Mouse (Mus musculus): ENCODE measurements around the gene Atxn7l3b. TPM values are rescaled to one million over a fixed set of nuclear protein-coding genes. Genes with fewer than 3 reads are reported as not detected.

Atxn7l3b gene
- total RNA-seq, 1 experiment = 40.1 TPM

DNA sequence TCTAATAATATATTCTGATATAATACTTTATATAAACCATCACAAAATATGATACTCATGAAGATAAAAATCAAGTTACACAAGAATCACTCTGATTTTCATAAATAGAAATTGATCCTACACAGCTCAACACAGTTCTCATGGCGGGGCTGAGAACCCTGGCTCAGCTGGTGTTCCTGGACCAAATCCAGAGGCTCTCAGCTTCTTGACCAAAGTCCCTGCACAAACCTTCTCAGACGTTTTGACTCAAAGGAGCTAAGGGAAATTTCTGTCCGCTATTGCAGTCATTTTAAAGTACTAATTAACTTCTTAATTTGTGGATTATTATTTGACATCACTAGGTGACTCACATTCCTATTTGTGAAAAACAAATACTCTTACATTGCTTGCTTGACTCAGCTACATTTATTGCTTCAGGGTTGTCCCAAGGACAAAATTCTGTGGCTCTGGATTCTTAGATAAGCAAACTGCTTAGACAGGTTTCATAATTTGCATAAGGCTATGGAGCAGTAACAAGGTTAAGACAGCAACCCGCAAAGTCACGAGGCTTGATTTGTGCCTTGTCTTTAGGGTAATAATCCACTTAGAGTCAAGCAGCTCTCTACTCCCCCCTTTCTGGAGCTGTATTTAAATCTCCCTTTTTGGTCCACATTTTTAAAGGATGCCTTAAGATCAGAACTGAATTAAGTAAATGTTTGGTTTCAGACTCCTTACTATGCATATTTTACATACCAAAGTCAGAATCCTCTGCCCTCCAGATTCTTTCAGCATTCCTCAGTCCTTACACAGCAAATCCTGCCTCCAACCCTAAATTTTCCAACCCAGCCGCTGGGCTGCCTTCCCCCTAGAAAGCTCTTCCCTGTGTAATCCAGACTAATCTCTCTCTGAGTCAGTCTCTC lies 45.8 kb downstream of the Atxn7l3b start:
- DNase-seq (ENCODE audit: low read depth, low spot score) = no peak

DNA sequence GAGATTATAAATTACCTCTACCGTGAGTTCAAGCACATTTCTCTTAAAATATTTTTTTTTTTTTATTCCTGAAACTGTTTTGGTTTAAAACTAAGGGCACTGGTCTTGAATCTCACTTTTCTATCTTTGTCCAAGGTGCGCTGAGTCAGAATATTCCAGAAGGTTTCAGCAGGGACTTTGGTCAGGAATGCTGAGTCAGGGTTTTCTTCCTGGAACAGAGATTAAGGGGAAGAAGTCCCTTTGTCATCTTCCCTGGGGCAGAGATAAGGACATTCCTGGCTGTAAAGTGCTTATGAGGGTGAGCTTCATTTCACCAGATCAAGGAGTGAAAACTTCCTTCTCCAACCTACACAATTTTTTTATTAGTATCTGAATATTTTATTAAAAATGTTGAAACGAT lies 46.7 kb downstream of the Atxn7l3b start:
- DNase-seq (ENCODE audit: low read depth, low spot score) = no peak
- no peaks in the 10 kb centered on the region for H3K36me3 ChIP-seq (ENCODE audit: control insufficient read depth, insufficient read depth, low read length, poor library complexity, severe bottlenecking)
- TF ChIP-seq MAFK (IDR thresholded peaks at IDR 0.05; ENCODE audit: insufficient read depth, low read depth, low read length) (peak; percentile 97), ZC3H11A (IDR thresholded peaks at IDR 0.05; ENCODE audit: borderline replicate concordance, low read depth, low read length) (no peak)
- in situ Hi-C loops (cut with MboI; ENCODE audit: low sequenced_read_pairs in 2 of 2, unreplicated experiment in 2 of 2) = no loop called here
- H3K4me3 ChIP-seq (ENCODE audit: insufficient read depth in 1 of 2, low read depth in 1 of 2, low read length in 2 of 2, poor library complexity in 1 of 2, severe bottlenecking in 1 of 2) = no peak overlapping the region
- no peak overlapping the region for H3K9ac ChIP-seq (ENCODE audit: insufficient read depth, low read depth, low read length, poor library complexity, severe bottlenecking)
- no peaks in the 10 kb centered on the region for H3K9me3 ChIP-seq (ENCODE audit: control insufficient read depth, insufficient read depth, low read depth, low read length)
- no peak overlapping the region for H3K27ac ChIP-seq (ENCODE audit: insufficient read depth, low read depth, low read length, poor library complexity, severe bottlenecking)
- H3K4me1 ChIP-seq (ENCODE audit: control insufficient read depth in 2 of 2, insufficient read depth in 2 of 2, low read length in 2 of 2, poor library complexity in 1 of 2) = no peaks in the 10 kb centered on the region

More for the DNA sequence above, 45.8 kb downstream of the Atxn7l3b start:
- Histone ChIP-seq H3K4me3 (ENCODE audit: insufficient read depth in 1 of 2, low read depth in 1 of 2, low read length in 2 of 2, poor library complexity in 1 of 2, severe bottlenecking in 1 of 2) (no peak overlapping the region), H3K27ac (ENCODE audit: insufficient read depth, low read depth, low read length, poor library complexity, severe bottlenecking) (no peak overlapping the region), H3K36me3 (ENCODE audit: control insufficient read depth, insufficient read depth, low read length, poor library complexity, severe bottlenecking) (no peaks in the 10 kb centered on the region), H3K4me1 (ENCODE audit: control insufficient read depth in 2 of 2, insufficient read depth in 2 of 2, low read length in 2 of 2, poor library complexity in 1 of 2) (no peaks in the 10 kb centered on the region), H3K9ac (ENCODE audit: insufficient read depth, low read depth, low read length, poor library complexity, severe bottlenecking) (no peak overlapping the region), H3K9me3 (ENCODE audit: control insufficient read depth, insufficient read depth, low read depth, low read length) (no peaks in the 10 kb centered on the region)
- TF ChIP-seq CHD2 (IDR thresholded peaks at IDR 0.05; ENCODE audit: low read depth, low read length) (no peak), MAFK (IDR thresholded peaks at IDR 0.05; ENCODE audit: insufficient read depth, low read depth, low read length) (no peak), ZC3H11A (IDR thresholded peaks at IDR 0.05; ENCODE audit: borderline replicate concordance, low read depth, low read length) (no peak), ZNF384 (IDR thresholded peaks at IDR 0.05; ENCODE audit: low read depth, low read length) (no peak)
- in situ Hi-C loops (cut with MboI; ENCODE audit: low sequenced_read_pairs in 2 of 2, unreplicated experiment in 2 of 2) = no loop called here

DNA sequence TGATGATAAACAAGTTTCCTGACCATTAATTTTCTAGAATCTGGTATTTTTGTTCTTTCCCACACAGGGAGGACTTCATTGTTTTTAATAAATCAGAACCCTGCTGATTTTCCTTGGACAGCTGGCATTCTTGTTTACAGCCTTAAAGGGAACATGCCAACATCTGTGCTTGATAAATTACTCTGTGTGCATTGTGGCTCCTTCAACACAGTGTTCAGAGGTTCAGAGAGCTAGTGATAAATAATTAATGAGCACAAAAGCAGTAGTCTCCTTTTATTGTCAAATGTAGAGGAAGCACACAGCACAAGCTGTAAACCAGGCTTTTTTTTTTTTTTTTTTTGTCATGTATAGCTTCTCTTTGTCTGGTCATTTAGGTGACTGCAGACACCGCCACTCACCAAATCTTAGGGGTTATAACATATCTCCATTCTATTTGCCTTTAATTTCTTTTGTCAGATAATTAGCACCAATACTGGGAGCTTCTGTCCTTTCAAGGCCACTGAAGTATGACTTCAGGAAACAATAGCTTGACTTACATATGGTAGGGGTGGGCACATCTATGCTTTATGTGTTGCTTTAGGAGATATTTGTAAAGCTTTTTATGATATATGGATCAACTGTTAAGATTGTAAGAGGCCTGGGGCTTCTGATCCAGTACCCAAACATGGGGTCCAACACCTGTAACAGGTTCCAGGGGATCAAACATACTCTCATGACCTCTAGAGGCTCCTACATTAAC lies 52.0 kb downstream of the Atxn7l3b start:
- Histone ChIP-seq H3K36me3 (ENCODE audit: control insufficient read depth, insufficient read depth, low read length, poor library complexity, severe bottlenecking) (no peaks in the 10 kb centered on the region), H3K9ac (ENCODE audit: insufficient read depth, low read depth, low read length, poor library complexity, severe bottlenecking) (no peak overlapping the region), H3K4me3 (ENCODE audit: insufficient read depth in 1 of 2, low read depth in 1 of 2, low read length in 2 of 2, poor library complexity in 1 of 2, severe bottlenecking in 1 of 2) (no peak overlapping the region), H3K4me1 (ENCODE audit: control insufficient read depth in 2 of 2, insufficient read depth in 2 of 2, low read length in 2 of 2, poor library complexity in 1 of 2) (no peaks in the 10 kb centered on the region; a peak in 1 of 4 replicates), H3K27ac (ENCODE audit: insufficient read depth, low read depth, low read length, poor library complexity, severe bottlenecking) (no peak overlapping the region), H3K9me3 (ENCODE audit: control insufficient read depth, insufficient read depth, low read depth, low read length) (no peaks in the 10 kb centered on the region)
- in situ Hi-C loops (cut with MboI; ENCODE audit: low sequenced_read_pairs in 2 of 2, unreplicated experiment in 2 of 2) = no loop called here
- TF ChIP-seq CHD2 (IDR thresholded peaks at IDR 0.05; ENCODE audit: low read depth, low read length) (no peak), ZNF384 (IDR thresholded peaks at IDR 0.05; ENCODE audit: low read depth, low read length) (no peak), ZC3H11A (IDR thresholded peaks at IDR 0.05; ENCODE audit: borderline replicate concordance, low read depth, low read length) (no peak), MAFK (IDR thresholded peaks at IDR 0.05; ENCODE audit: insufficient read depth, low read depth, low read length) (no peak), HCFC1 (IDR thresholded peaks at IDR 0.05; ENCODE audit: borderline replicate concordance, insufficient read depth, low read length) (no peak)
- DNase-seq (ENCODE audit: low read depth, low spot score) = no peak
